Mouse (Mus musculus) liver, adult 2 months (tissue): ENCODE data around the gene Padi2. TPM values are rescaled to one million over a fixed set of nuclear protein-coding genes. Genes with fewer than 3 reads are reported as not detected.

ENCODE experiments used
- DNase-seq: peaks from one replicate; pipeline ENCODE4 v3.0.0-alpha.2; 2011; ENCODE audit warnings: low read depth, low spot score; ENCODE audit errors: extremely low read depth
- H3K27ac ChIP-seq: fragments of 200-500 bp; replicated peaks from 2 replicates; pipeline ENCODE4 v1.5.1; 2012; ENCODE audit warnings: low read depth, mild to moderate bottlenecking, control low read depth, inconsistent platforms, low read length; ENCODE audit not compliant: insufficient read depth
- H3K27me3 ChIP-seq: fragments of 200-500 bp; 2 replicates; pipeline ENCODE4 v1.6.1; 2012; ENCODE audit warnings: mild to moderate bottlenecking, moderate library complexity, low read length, inconsistent platforms; ENCODE audit not compliant: control insufficient read depth, insufficient read depth
- H3K36me3 ChIP-seq: fragments of 200-500 bp; 2 replicates; pipeline ENCODE4 v1.6.1; 2012; ENCODE audit warnings: low read length, inconsistent platforms; ENCODE audit not compliant: control insufficient read depth, insufficient read depth
- H3K4me1 ChIP-seq: fragments of 200-500 bp; 2 replicates; pipeline ENCODE4 v1.6.1; 2011; ENCODE audit warnings: low read length; ENCODE audit not compliant: control insufficient read depth, insufficient read depth
- H3K4me3 ChIP-seq: fragments of 200-500 bp; 2 replicates; pipeline ENCODE4 v1.5.1; 2011; ENCODE audit warnings: low read depth, mild to moderate bottlenecking, control low read depth, low read length, moderate library complexity; ENCODE audit not compliant: insufficient read depth
- H3K79me2 ChIP-seq: fragments of 200-500 bp; 2 replicates; pipeline ENCODE4 v1.6.1; 2012; ENCODE audit warnings: inconsistent platforms, mild to moderate bottlenecking, low read length, moderate library complexity; ENCODE audit not compliant: control insufficient read depth, insufficient read depth
- H3K9ac ChIP-seq: fragments of 200-500 bp; 2 replicates; pipeline ENCODE4 v1.6.1; 2012; ENCODE audit warnings: low read depth, mild to moderate bottlenecking, control low read depth, inconsistent platforms, low read length
- CTCF ChIP-seq: fragments of 200-500 bp; IDR thresholded peaks from 2 replicates; pipeline ENCODE4 v1.5.1; 2011; ENCODE audit warnings: low read depth, low read length, control low read depth
- POLR2A ChIP-seq: fragments of 200-500 bp; IDR thresholded peaks from 2 replicates; pipeline ENCODE4 v1.6.1; 2011; ENCODE audit warnings: low read length, control low read depth; ENCODE audit not compliant: insufficient read depth; ENCODE audit errors: extremely low read depth
- WGBS: fragments of 180-500 bp; shearing (Covaris S2); methylation state at CpG from one replicate; pipeline ENCODE4 v1.1.7; 2018; 5-methylcytosine and 5-hydroxymethylcytosine counted together
- polyA plus RNA-seq: library from polyadenylated mRNA; depleted of rRNA; stranded (reverse); fragments of >200 nt; gene quantifications from 2 replicates; pipeline ENCODE4 v1.2.3, GENCODE M21; 2012
- total RNA-seq: library from RNA; depleted of rRNA; stranded (reverse); fragments of >200 nt; gene quantifications from 2 replicates; pipeline ENCODE4 v1.2.3, GENCODE M21; 2014

The Padi2 gene
- total and polyA plus RNA-seq, 2 experiments, result 0.09 to 0.21 TPM

DNA sequence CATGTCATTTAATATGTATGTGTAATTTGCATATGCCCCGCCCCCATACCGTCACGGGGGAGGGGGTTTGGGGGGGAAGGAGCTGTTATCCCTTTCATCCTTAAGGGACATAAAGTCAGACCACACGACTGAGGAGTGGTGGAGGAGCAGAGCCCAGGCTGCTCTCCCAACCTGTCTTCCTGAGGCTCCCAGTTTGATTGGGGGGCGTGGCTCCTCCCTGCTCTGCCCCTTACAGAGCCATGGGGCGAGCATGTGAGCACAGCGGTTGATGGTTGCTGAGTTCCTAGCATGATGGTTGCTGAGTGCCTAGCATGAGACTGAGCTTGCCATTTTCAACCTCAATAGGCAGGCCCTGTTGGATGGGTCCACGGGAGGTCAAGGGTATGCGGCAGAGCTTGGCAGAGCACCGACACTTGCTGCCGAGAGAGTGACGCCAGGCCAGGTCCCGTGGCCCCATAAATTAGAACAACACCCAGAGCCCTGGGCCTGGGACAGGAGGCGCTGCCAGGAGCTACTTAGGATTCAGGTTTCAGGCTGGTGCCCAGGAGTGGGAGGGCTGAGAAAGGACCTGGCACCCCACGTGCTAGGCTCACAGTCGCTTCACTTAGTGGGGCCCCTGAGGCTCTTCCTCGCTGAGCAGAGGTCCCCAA is 4.6 kb downstream of the Padi2 start:
- H3K36me3 ChIP-seq, result no peaks in the 10 kb centered on the region
- H3K79me2 ChIP-seq, result no peaks in the 10 kb centered on the region
- H3K27me3 ChIP-seq, result peaks cover 3% of the 10 kb centered on the region; the same call in 1 of the 2 replicates
- no peak overlapping the region for H3K4me3 ChIP-seq
- H3K27ac ChIP-seq, result no peak overlapping the region
- DNase-seq, result peak; percentile 3
- no peak for TF ChIP-seq CTCF
- WGBS, result 31% methylated on average over 17 of the region's 17 CpGs
- H3K4me1 ChIP-seq, result 0 out of 2 replicates have a peak, but pooled peaks cover 1% of the 10 kb centered on the region
- no peak overlapping the region for H3K9ac ChIP-seq

DNA sequence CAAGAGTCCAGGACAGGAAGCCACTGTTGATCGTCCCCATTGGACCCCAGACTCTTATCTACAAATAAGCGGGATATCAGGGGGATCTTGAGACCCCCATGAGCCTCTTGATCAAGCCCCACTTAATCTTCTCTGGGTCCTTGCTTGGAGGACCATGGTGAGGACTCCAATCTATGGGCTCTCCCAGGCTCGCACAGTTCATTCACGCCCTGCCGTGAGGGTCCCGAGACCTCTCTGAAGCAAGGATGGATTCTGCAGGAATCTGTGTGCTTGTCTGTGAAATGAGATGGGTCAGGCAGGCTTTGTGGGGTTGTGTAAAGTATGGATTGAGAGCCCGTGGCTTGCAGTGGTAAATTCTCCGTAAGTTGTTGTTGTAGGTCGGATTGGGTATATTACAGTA is 5.3 kb downstream of the Padi2 start:
- DNase-seq, result no peak
- Histone ChIP-seq H3K4me3 (no peak overlapping the region), H3K27ac (no peak overlapping the region), H3K36me3 (no peaks in the 10 kb centered on the region), H3K4me1 (no peaks in the 10 kb centered on the region), H3K79me2 (no peaks in the 10 kb centered on the region), H3K27me3 (peaks cover 3% of the 10 kb centered on the region; the same call in 1 of the 2 replicates), H3K9ac (no peak overlapping the region)
- no peak for TF ChIP-seq CTCF
- TF ChIP-seq POLR2A, result no peak
- WGBS, result 85% methylated on average over 9 of the region's 9 CpGs

DNA sequence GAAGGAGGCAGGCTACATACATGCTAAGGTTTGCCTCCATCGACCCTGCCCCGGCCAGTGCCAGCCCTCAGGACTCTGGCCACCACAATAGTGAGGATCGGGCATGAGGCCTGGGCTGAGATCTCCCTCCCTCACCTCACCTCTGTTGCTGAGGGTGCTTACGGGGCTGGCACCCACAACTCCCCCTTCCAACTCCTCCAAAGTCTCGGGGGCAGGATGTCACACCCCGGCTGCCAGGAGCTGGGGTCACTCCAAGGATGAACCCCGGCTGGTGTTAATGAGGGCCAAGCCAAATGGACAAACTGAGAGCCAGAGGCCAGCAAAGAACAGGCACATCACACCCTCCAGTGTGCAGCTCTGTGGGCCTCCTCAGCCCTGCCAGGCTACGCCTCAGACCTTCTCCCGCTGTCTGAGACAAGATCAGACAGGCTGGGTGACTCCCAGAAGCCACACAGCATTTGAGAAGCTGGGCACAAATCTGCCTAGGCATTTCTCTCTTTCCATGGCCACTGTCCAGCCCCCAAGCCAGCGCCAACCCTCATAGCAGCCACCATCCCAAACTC is 6.2 kb downstream of the Padi2 start:
- Histone ChIP-seq H3K9ac (no peak overlapping the region), H3K4me1 (no peaks in the 10 kb centered on the region), H3K36me3 (no peaks in the 10 kb centered on the region), H3K27ac (no peak overlapping the region), H3K79me2 (no peaks in the 10 kb centered on the region), H3K4me3 (no peak overlapping the region), H3K27me3 (peaks cover 3% of the 10 kb centered on the region; the same call in 1 of the 2 replicates)
- 82% methylated on average over 10 of the region's 10 CpGs for WGBS
- TF ChIP-seq POLR2A, result no peak
- no peak for TF ChIP-seq CTCF
- no peak for DNase-seq

DNA sequence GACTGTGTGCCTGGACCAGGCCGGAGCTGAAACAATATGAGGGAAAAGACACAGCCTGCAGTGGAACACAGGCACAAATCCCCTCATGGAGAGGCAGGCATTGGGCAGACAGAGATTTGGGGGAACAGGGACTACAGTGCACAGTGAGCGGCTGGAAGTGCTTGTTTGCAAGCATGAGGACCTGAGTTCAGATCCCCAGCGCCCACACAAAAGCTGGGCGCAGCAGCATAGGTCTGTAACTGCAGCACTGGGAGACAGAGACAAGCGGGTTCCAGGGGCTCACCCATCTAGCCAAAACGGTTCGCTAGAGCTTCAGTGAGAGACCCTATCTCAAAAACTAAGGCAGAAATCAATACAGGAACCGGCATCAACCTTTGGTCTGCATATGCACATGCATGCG is 7.4 kb downstream of the Padi2 start:
- no peaks in the 10 kb centered on the region for H3K4me1 ChIP-seq
- no peak for TF ChIP-seq CTCF
- TF ChIP-seq POLR2A, result no peak
- H3K27me3 ChIP-seq, result no peaks in the 10 kb centered on the region
- no peak overlapping the region for H3K27ac ChIP-seq
- no peak for DNase-seq
- no peaks in the 10 kb centered on the region for H3K36me3 ChIP-seq
- H3K9ac ChIP-seq, result no peak overlapping the region
- no peaks in the 10 kb centered on the region for H3K79me2 ChIP-seq
- 84% methylated on average over 9 of the region's 9 CpGs for WGBS
- H3K4me3 ChIP-seq, result no peak overlapping the region

DNA sequence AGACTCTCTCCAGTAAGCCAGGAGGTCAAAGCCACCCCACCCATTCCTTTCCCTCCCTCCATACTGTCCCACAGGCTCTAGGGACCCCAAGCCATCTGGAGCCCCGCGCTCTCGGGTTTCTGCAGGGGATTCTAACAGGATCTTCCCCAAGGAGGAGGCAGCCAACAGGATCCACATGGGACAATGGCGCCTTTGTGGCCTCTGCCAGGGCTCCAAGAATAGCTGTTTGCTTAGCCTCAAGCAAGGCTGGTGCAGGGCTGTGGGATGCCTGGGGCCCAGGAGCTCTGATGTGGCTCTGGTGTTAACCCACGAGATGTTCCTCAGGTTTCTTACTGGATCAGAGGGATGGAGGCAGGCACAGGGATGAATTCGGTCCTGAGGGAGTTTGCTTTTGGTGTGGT is 8.6 kb downstream of the Padi2 start:
- Histone ChIP-seq H3K9ac (no peak overlapping the region), H3K79me2 (no peaks in the 10 kb centered on the region), H3K4me3 (no peak overlapping the region), H3K27ac (no peak overlapping the region), H3K36me3 (no peaks in the 10 kb centered on the region), H3K27me3 (no peaks in the 10 kb centered on the region), H3K4me1 (no peaks in the 10 kb centered on the region)
- DNase-seq, result no peak
- TF ChIP-seq POLR2A (no peak), CTCF (no peak)
- 77% methylated on average over 6 of the region's 6 CpGs for WGBS

DNA sequence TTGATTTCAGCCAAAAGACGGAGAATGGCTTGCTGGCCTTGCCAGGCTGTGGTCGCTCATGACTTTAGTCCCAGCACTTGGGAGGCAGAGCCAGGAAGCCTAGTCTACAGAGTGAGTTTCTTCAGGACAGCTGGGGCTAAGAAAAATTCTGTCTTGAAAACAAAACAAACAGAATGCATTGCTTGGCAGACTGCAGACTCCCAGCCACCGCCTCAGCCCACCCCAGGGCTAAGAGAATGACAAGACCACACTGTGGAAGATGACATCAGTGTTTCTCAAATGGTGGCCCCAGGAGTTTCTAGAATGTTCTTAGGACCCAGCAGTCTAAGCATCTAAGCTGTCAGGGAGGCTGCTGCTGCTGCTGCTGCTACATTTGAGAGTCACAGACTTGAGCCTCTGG is 9.1 kb downstream of the Padi2 start:
- Histone ChIP-seq H3K79me2 (no peaks in the 10 kb centered on the region), H3K4me3 (no peak overlapping the region), H3K27ac (no peak overlapping the region), H3K4me1 (no peaks in the 10 kb centered on the region), H3K27me3 (no peaks in the 10 kb centered on the region), H3K36me3 (no peaks in the 10 kb centered on the region), H3K9ac (no peak overlapping the region)
- 79% methylated on average over 3 of the region's 3 CpGs for WGBS
- TF ChIP-seq CTCF (no peak), POLR2A (no peak)
- no peak for DNase-seq
